Mouse (Mus musculus): Measurements from ENCODE around the gene Gm21746.
"Not testable (repeated sequence)": the region's sequence is repeated elsewhere in the genome, so short reads cannot be mapped to it uniquely, and the experiment has no call there.

Gene Gm21746

GRCm38 (mm10) chrY:6237895-6238294 lies at the start of gene Gm21746:
Gm21746 (minus strand) TSS chrY:6237995.
- DNase-seq = not testable (repeated sequence)

- not testable (repeated sequence) for DNase-seq
These were observed 29.0 kb upstream of the Gm21746 start, which contains the start of gene Gm20873 for GRCm38 (mm10) chrY:6266798-6267197. Gm20873 (plus strand) TSS chrY:6267098.
